Mouse (Mus musculus): ENCODE measurements around the gene Atp8a1. TPM values are rescaled to one million over a fixed set of nuclear protein-coding genes. Genes with fewer than 3 reads are reported as not detected.

Atp8a1 gene
- total and polyA plus RNA-seq, 2 experiments, result 3.8 to 5.1 TPM

GRCm38 (mm10) chr5:67685461-67685860, 161.8 kb downstream of the Atp8a1 start:
- no peak for TF ChIP-seq CTCF (IDR thresholded peaks at IDR 0.05; ENCODE audit: low read depth, low read length)
- TF ChIP-seq POLR2A (IDR thresholded peaks at IDR 0.05; ENCODE audit: extremely low read depth, insufficient read depth, low read length), result no peak
- H3K36me3 ChIP-seq (ENCODE audit: control insufficient read depth, insufficient read depth, low read length), result peaks cover 2% of the 10 kb centered on the region; the same call in 1 of the 2 replicates
- no peak overlapping the region for H3K9ac ChIP-seq (ENCODE audit: low read depth, low read length)
- WGBS, result 49% methylated on average over 5 of the region's 5 CpGs
- H3K27ac ChIP-seq (replicated peaks; ENCODE audit: insufficient read depth, low read depth, low read length), result no peak overlapping the region
- H3K4me1 ChIP-seq (ENCODE audit: control insufficient read depth, insufficient read depth, low read length), result no peaks in the 10 kb centered on the region
- H3K27me3 ChIP-seq (ENCODE audit: control insufficient read depth, insufficient read depth, low read length), result no peaks in the 10 kb centered on the region
- no peaks in the 10 kb centered on the region for H3K79me2 ChIP-seq (ENCODE audit: control insufficient read depth, insufficient read depth, low read length)
- DNase-seq (ENCODE audit: extremely low read depth, low read depth, low spot score), result no peak
- no peak overlapping the region for H3K4me3 ChIP-seq (ENCODE audit: insufficient read depth, low read depth, low read length)

GRCm38 (mm10) chr5:67678819-67679218, 168.4 kb downstream of the Atp8a1 start:
- no peaks in the 10 kb centered on the region for H3K79me2 ChIP-seq (ENCODE audit: control insufficient read depth, insufficient read depth, low read length)
- 47% methylated on average over 3 of the region's 3 CpGs for WGBS
- TF ChIP-seq CTCF (IDR thresholded peaks at IDR 0.05; ENCODE audit: low read depth, low read length) (no peak), POLR2A (IDR thresholded peaks at IDR 0.05; ENCODE audit: extremely low read depth, insufficient read depth, low read length) (no peak)
- H3K4me3 ChIP-seq (ENCODE audit: insufficient read depth, low read depth, low read length), result no peak overlapping the region
- DNase-seq (ENCODE audit: extremely low read depth, low read depth, low spot score), result no peak
- H3K27ac ChIP-seq (replicated peaks; ENCODE audit: insufficient read depth, low read depth, low read length), result no peak overlapping the region
- no peaks in the 10 kb centered on the region for H3K4me1 ChIP-seq (ENCODE audit: control insufficient read depth, insufficient read depth, low read length)
- H3K27me3 ChIP-seq (ENCODE audit: control insufficient read depth, insufficient read depth, low read length), result no peaks in the 10 kb centered on the region
- H3K9ac ChIP-seq (ENCODE audit: low read depth, low read length), result no peak overlapping the region
- H3K36me3 ChIP-seq (ENCODE audit: control insufficient read depth, insufficient read depth, low read length), result peaks cover 2% of the 10 kb centered on the region; the same call in 1 of the 2 replicates

GRCm38 (mm10) chr5:67673008-67673407, 174.2 kb downstream of the Atp8a1 start:
- Histone ChIP-seq H3K4me1 (ENCODE audit: control insufficient read depth, insufficient read depth, low read length) (no peaks in the 10 kb centered on the region), H3K36me3 (ENCODE audit: control insufficient read depth, insufficient read depth, low read length) (no peaks in the 10 kb centered on the region), H3K27ac (replicated peaks; ENCODE audit: insufficient read depth, low read depth, low read length) (no peak overlapping the region), H3K79me2 (ENCODE audit: control insufficient read depth, insufficient read depth, low read length) (no peaks in the 10 kb centered on the region), H3K9ac (ENCODE audit: low read depth, low read length) (no peak overlapping the region), H3K4me3 (ENCODE audit: insufficient read depth, low read depth, low read length) (no peak overlapping the region), H3K27me3 (ENCODE audit: control insufficient read depth, insufficient read depth, low read length) (no peaks in the 10 kb centered on the region)
- no peak for TF ChIP-seq POLR2A (IDR thresholded peaks at IDR 0.05; ENCODE audit: extremely low read depth, insufficient read depth, low read length)
- TF ChIP-seq CTCF (IDR thresholded peaks at IDR 0.05; ENCODE audit: low read depth, low read length), result no peak
- WGBS, result 90% methylated on average over 4 of the region's 4 CpGs
- DNase-seq (ENCODE audit: extremely low read depth, low read depth, low spot score), result no peak

- no peak for DNase-seq (ENCODE audit: extremely low read depth, low read depth, low spot score)
- H3K27ac ChIP-seq (replicated peaks; ENCODE audit: insufficient read depth, low read depth, low read length), result no peak overlapping the region
- 72% methylated on average over 6 of the region's 6 CpGs for WGBS
- H3K36me3 ChIP-seq (ENCODE audit: control insufficient read depth, insufficient read depth, low read length), result no peaks in the 10 kb centered on the region
- no peak overlapping the region for H3K9ac ChIP-seq (ENCODE audit: low read depth, low read length)
- TF ChIP-seq POLR2A (IDR thresholded peaks at IDR 0.05; ENCODE audit: extremely low read depth, insufficient read depth, low read length) (no peak), CTCF (IDR thresholded peaks at IDR 0.05; ENCODE audit: low read depth, low read length) (no peak)
- no peak overlapping the region for H3K4me3 ChIP-seq (ENCODE audit: insufficient read depth, low read depth, low read length)
- no peaks in the 10 kb centered on the region for H3K27me3 ChIP-seq (ENCODE audit: control insufficient read depth, insufficient read depth, low read length)
- H3K79me2 ChIP-seq (ENCODE audit: control insufficient read depth, insufficient read depth, low read length), result no peaks in the 10 kb centered on the region
- no peaks in the 10 kb centered on the region for H3K4me1 ChIP-seq (ENCODE audit: control insufficient read depth, insufficient read depth, low read length)
Observed at GRCm38 (mm10) chr5:67670158-67670557, 177.1 kb downstream of the Atp8a1 start.

GRCm38 (mm10) chr5:67669436-67669896, 177.8 kb downstream of the Atp8a1 start:
- peak; percentile 9 for DNase-seq (ENCODE audit: extremely low read depth, low read depth, low spot score)
- H3K36me3 ChIP-seq (ENCODE audit: control insufficient read depth, insufficient read depth, low read length), result no peaks in the 10 kb centered on the region
- 77% methylated on average over 13 of the region's 13 CpGs for WGBS
- no peak overlapping the region for H3K4me3 ChIP-seq (ENCODE audit: insufficient read depth, low read depth, low read length)
- H3K4me1 ChIP-seq (ENCODE audit: control insufficient read depth, insufficient read depth, low read length), result no peaks in the 10 kb centered on the region
- H3K27me3 ChIP-seq (ENCODE audit: control insufficient read depth, insufficient read depth, low read length), result no peaks in the 10 kb centered on the region
- H3K27ac ChIP-seq (replicated peaks; ENCODE audit: insufficient read depth, low read depth, low read length), result no peak overlapping the region
- no peaks in the 10 kb centered on the region for H3K79me2 ChIP-seq (ENCODE audit: control insufficient read depth, insufficient read depth, low read length)
- no peak overlapping the region for H3K9ac ChIP-seq (ENCODE audit: low read depth, low read length)
- no peak for TF ChIP-seq POLR2A (IDR thresholded peaks at IDR 0.05; ENCODE audit: extremely low read depth, insufficient read depth, low read length)
- TF ChIP-seq CTCF (IDR thresholded peaks at IDR 0.05; ENCODE audit: low read depth, low read length), result no peak

GRCm38 (mm10) chr5:67662715-67663114, 184.5 kb downstream of the Atp8a1 start:
- H3K4me1 ChIP-seq (ENCODE audit: control insufficient read depth, insufficient read depth, low read length), result no peaks in the 10 kb centered on the region
- TF ChIP-seq CTCF (IDR thresholded peaks at IDR 0.05; ENCODE audit: low read depth, low read length) (no peak), POLR2A (IDR thresholded peaks at IDR 0.05; ENCODE audit: extremely low read depth, insufficient read depth, low read length) (no peak)

More at GRCm38 (mm10) chr5:67662715-67663114, 184.5 kb downstream of the Atp8a1 start:
- no peak for DNase-seq (ENCODE audit: extremely low read depth, low read depth, low spot score)
- Histone ChIP-seq H3K79me2 (ENCODE audit: control insufficient read depth, insufficient read depth, low read length) (no peaks in the 10 kb centered on the region), H3K27me3 (ENCODE audit: control insufficient read depth, insufficient read depth, low read length) (no peaks in the 10 kb centered on the region), H3K9ac (ENCODE audit: low read depth, low read length) (no peak overlapping the region), H3K27ac (replicated peaks; ENCODE audit: insufficient read depth, low read depth, low read length) (no peak overlapping the region), H3K4me3 (ENCODE audit: insufficient read depth, low read depth, low read length) (no peak overlapping the region), H3K36me3 (ENCODE audit: control insufficient read depth, insufficient read depth, low read length) (no peaks in the 10 kb centered on the region)
- 82% methylated on average over 6 of the region's 6 CpGs for WGBS
